26 mouse cellular contexts compared by ENCODE assay signal in the genomic region with DNA sequence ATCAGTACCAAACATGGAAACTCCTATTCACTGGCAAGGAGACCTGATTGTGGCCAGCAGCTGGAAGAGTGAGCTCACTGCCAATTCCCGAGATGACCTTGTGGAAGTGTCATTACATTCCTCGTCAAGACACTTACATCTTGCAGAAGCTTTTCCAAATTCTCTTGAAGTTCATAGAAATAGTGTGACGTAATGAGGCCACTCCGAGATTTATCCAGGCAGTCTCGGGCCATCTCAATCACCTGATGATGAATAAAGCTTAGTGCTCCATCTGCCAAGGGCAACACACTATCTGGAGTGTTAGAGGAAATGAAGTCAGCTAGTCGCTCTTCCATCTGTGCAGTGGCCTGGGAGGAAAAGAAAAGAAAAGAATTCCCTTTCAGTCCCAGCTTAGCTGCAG.
DNase-seq lines count a peak whose midpoint lies in the region; ATAC-seq lines count a peak whose summit lies in the region.
"Had no signal": no experiment of that assay in that cellular context is flagged by ENCODE, and none has a peak within 500 bp of the region (broad histone marks: within the 10 kb centered on the region; RNA-seq: fewer than 3 reads in every experiment).

No protein-coding gene starts in this region.

- no peak overlapping the region for H3K4me3 ChIP-seq in heart, embryonic 10.5 days
- H3K4me3 ChIP-seq in heart, embryonic 13.5 days: no peak overlapping the region
- no peak overlapping the region for H3K4me3 ChIP-seq in forebrain, embryonic 11.5 days (ENCODE audit: low read depth, low read length)
- no peak overlapping the region for H3K4me3 ChIP-seq in forebrain, embryonic 12.5 days (replicated peaks)
- H3K4me3 ChIP-seq: embryonic facial prominence, embryonic 12.5 days; forebrain, embryonic 13.5 days; hindbrain, embryonic 10.5 days; layer of hippocampus, adult 2 months; limb, embryonic 10.5 days; liver, embryonic 15.5 days; stomach, embryonic 15.5 days had no signal

- DNase-seq in heart, adult 11 months: peak; percentile 95
- DNase-seq in heart, embryonic 10.5 days (ENCODE audit: low spot score): no peak
- DNase-seq in heart, postnatal 25 days (ENCODE audit: low spot score): peak; percentile 21
- peak; percentile 42 for DNase-seq in lung, postnatal 36 days
- no peak for DNase-seq in gastrocnemius, postnatal 36 days
- DNase-seq in forebrain, embryonic 11.5 days (ENCODE audit: low spot score): no peak
- DNase-seq: cerebellum, adult 11-12 months; cerebellum, postnatal 25 days; gastrocnemius, postnatal 25 days; kidney, adult 9 months; kidney, postnatal 25 days; liver; midbrain, embryonic 14.5 days; thymus, postnatal 25 days had no signal

- H3K4me2 ChIP-seq in heart, embryonic 13.5 days: no peak overlapping the region
- H3K4me2 ChIP-seq in forebrain, embryonic 11.5 days (ENCODE audit: low read depth, low read length, severe bottlenecking): no peak overlapping the region
- no peak overlapping the region for H3K4me2 ChIP-seq in forebrain, embryonic 12.5 days
- H3K4me2 ChIP-seq: embryonic facial prominence, embryonic 12.5 days; forebrain, embryonic 13.5 days; liver, embryonic 15.5 days; stomach, embryonic 15.5 days had no signal

- H3K36me3 ChIP-seq in heart, embryonic 10.5 days: peaks cover 77% of the 10 kb centered on the region
- H3K36me3 ChIP-seq in heart, embryonic 13.5 days: peaks cover 93% of the 10 kb centered on the region
- H3K36me3 ChIP-seq in forebrain, embryonic 11.5 days (ENCODE audit: control insufficient read depth, insufficient read depth, low read length): peaks cover 3% of the 10 kb centered on the region; the same call in 1 of the 2 replicates
- H3K36me3 ChIP-seq in forebrain, embryonic 12.5 days (replicated peaks): peaks cover 71% of the 10 kb centered on the region

- H3K9me3 ChIP-seq in heart, embryonic 10.5 days: no peaks in the 10 kb centered on the region
- H3K9me3 ChIP-seq in heart, embryonic 13.5 days: no peaks in the 10 kb centered on the region
- no peaks in the 10 kb centered on the region for H3K9me3 ChIP-seq in forebrain, embryonic 11.5 days (ENCODE audit: control insufficient read depth, low read length)
- no peaks in the 10 kb centered on the region for H3K9me3 ChIP-seq in forebrain, embryonic 12.5 days
- H3K9me3 ChIP-seq: embryonic facial prominence, embryonic 12.5 days; forebrain, embryonic 13.5 days; hindbrain, embryonic 10.5 days; limb, embryonic 10.5 days; liver, embryonic 15.5 days; stomach, embryonic 15.5 days had no signal

- H3K9ac ChIP-seq in heart, embryonic 13.5 days: no peak overlapping the region
- no peak overlapping the region for H3K9ac ChIP-seq in forebrain, embryonic 11.5 days (ENCODE audit: low read length)
- no peak overlapping the region for H3K9ac ChIP-seq in forebrain, embryonic 12.5 days
- H3K9ac ChIP-seq: embryonic facial prominence, embryonic 12.5 days; forebrain, embryonic 13.5 days; liver, embryonic 15.5 days; stomach, embryonic 15.5 days had no signal

- intact Hi-C loops in heart, postnatal 25 days (cut with DNase I): loop anchor here (5.0 kb wide), 1 partner anchor 155 kb away; a partner anchor contains a TSS
- intact Hi-C loops in gastrocnemius, postnatal 36 days (cut with DNase I): no loop called here

- H3K27ac ChIP-seq in heart, embryonic 10.5 days: no peak overlapping the region
- peak overlapping the region; percentile 64 for H3K27ac ChIP-seq in heart, embryonic 13.5 days (replicated peaks)
- H3K27ac ChIP-seq in forebrain, embryonic 11.5 days (ENCODE audit: low read depth, low read length): no peak overlapping the region
- no peak overlapping the region for H3K27ac ChIP-seq in forebrain, embryonic 12.5 days
- H3K27ac ChIP-seq: embryonic facial prominence, embryonic 12.5 days; forebrain, embryonic 13.5 days; hindbrain, embryonic 10.5 days; layer of hippocampus, adult 2 months; limb, embryonic 10.5 days; liver, embryonic 15.5 days; stomach, embryonic 15.5 days had no signal

- no peak for ATAC-seq in heart, embryonic 13.5 days (ENCODE audit: extremely low read depth, insufficient number of reproducible peaks, low FRiP score, low TSS enrichment)
- no peak for ATAC-seq in forebrain, embryonic 11.5 days (replicated peaks; ENCODE audit: low FRiP score)
- ATAC-seq in forebrain, embryonic 12.5 days (ENCODE audit: low FRiP score): no peak
- ATAC-seq: CD4-positive, CD25-positive, alpha-beta regulatory T cell, adult 4 months; forebrain, embryonic 13.5 days; hindbrain, embryonic 16.5 days; intestine, embryonic 16.5 days had no signal

- H3K27me3 ChIP-seq in heart, embryonic 10.5 days (ENCODE audit: insufficient read depth, poor library complexity, severe bottlenecking): no peaks in the 10 kb centered on the region
- H3K27me3 ChIP-seq in heart, embryonic 13.5 days (replicated peaks): no peaks in the 10 kb centered on the region
- no peaks in the 10 kb centered on the region for H3K27me3 ChIP-seq in forebrain, embryonic 11.5 days (ENCODE audit: control insufficient read depth, insufficient read depth, low read length)
- no peaks in the 10 kb centered on the region for H3K27me3 ChIP-seq in forebrain, embryonic 12.5 days
- H3K27me3 ChIP-seq: embryonic facial prominence, embryonic 12.5 days; forebrain, embryonic 13.5 days; liver, embryonic 15.5 days; stomach, embryonic 15.5 days had no signal

- no peaks in the 10 kb centered on the region for H3K4me1 ChIP-seq in heart, embryonic 10.5 days
- H3K4me1 ChIP-seq in heart, embryonic 13.5 days: peaks cover 9% of the 10 kb centered on the region; the same call in 1 of the 2 replicates
- H3K4me1 ChIP-seq in forebrain, embryonic 11.5 days (replicated peaks; ENCODE audit: control insufficient read depth, insufficient read depth, low read length): no peaks in the 10 kb centered on the region
- no peaks in the 10 kb centered on the region for H3K4me1 ChIP-seq in forebrain, embryonic 12.5 days
- H3K4me1 ChIP-seq: embryonic facial prominence, embryonic 12.5 days; forebrain, embryonic 13.5 days; hindbrain, embryonic 10.5 days; limb, embryonic 10.5 days; liver, embryonic 15.5 days; stomach, embryonic 15.5 days had no signal

- WGBS in heart, embryonic 10.5 days: 78% methylated on average over 6 of the region's 6 CpGs
- WGBS in heart, embryonic 13.5 days: 55% methylated on average over 6 of the region's 6 CpGs
- WGBS in forebrain, embryonic 11.5 days: 92% methylated on average over 6 of the region's 6 CpGs
- WGBS in forebrain, embryonic 12.5 days: 91% methylated on average over 6 of the region's 6 CpGs

Comparison
In these comparisons a context has a peak if more than half of its experiments do, and no peak if none do; other contexts are left out.
1. DNase-seq: peak in heart, adult 11 months (single experiment), heart, postnatal 25 days (single experiment) and lung, postnatal 36 days (single experiment); none in heart, embryonic 10.5 days (single experiment), gastrocnemius, postnatal 36 days (0 of 2) and forebrain, embryonic 11.5 days (single experiment).